Mouse (Mus musculus) C2C12 (cell line): ENCODE results near the gene Hbs1l.

Experiments
- CTCF ChIP-seq: IDR thresholded peaks from one replicate; pipeline ENCODE4 v1.5.1; 2011; ENCODE audit not compliant: control insufficient read depth, insufficient read depth, insufficient read length
- MAX ChIP-seq: IDR thresholded peaks from one replicate; pipeline ENCODE4 v1.6.1; 2011; ENCODE audit warnings: mild to moderate bottlenecking, control low read depth

- TF ChIP-seq CTCF (no peak), MAX (no peak)
Measured at GRCm38 (mm10) chr10:21385111-21385663, 89.4 kb downstream of the Hbs1l start.
